Mouse (Mus musculus) hindbrain, embryonic 13.5 days (tissue): ENCODE measurements around the gene Rab4a. TPM values are rescaled to one million over a fixed set of nuclear protein-coding genes. Genes with fewer than 3 reads are reported as not detected.

Source experiments
- ATAC-seq: fragments of 200-750 bp; cut with Nextera tagmentation; 2 replicates; pipeline ENCODE4 v1.8.0; 2017; ENCODE audit warnings: moderate TSS enrichment; ENCODE audit not compliant: low FRiP score
- H3K27ac ChIP-seq: fragments of 300-500 bp; sonication (generic); 2 replicates; pipeline ENCODE4 v1.5.1; 2015; ENCODE audit warnings: inconsistent platforms, mild to moderate bottlenecking, moderate library complexity
- H3K27me3 ChIP-seq: fragments of 300-500 bp; sonication (generic); 2 replicates; pipeline ENCODE4 v1.6.1; 2015; ENCODE audit warnings: mild to moderate bottlenecking, inconsistent platforms
- H3K36me3 ChIP-seq: fragments of 300-500 bp; sonication (generic); 2 replicates; pipeline ENCODE4 v1.6.1; 2015; ENCODE audit warnings: mild to moderate bottlenecking, inconsistent platforms
- H3K4me1 ChIP-seq: fragments of 300-500 bp; sonication (generic); replicated peaks from 2 replicates; pipeline ENCODE4 v1.6.1; 2015; ENCODE audit warnings: inconsistent platforms
- H3K4me2 ChIP-seq: fragments of 300-500 bp; sonication (generic); 2 replicates; pipeline ENCODE4 v1.6.1; 2015; ENCODE audit warnings: inconsistent platforms, mild to moderate bottlenecking, moderate library complexity
- H3K4me3 ChIP-seq: fragments of 300-500 bp; sonication (generic); 2 replicates; pipeline ENCODE4 v1.5.1; 2015; ENCODE audit warnings: mild to moderate bottlenecking, inconsistent platforms
- H3K9ac ChIP-seq: fragments of 300-500 bp; sonication (generic); 2 replicates; pipeline ENCODE4 v1.6.1; 2015; ENCODE audit warnings: mild to moderate bottlenecking, inconsistent platforms
- H3K9me3 ChIP-seq: fragments of 300-500 bp; sonication (generic); 2 replicates; pipeline ENCODE4 v1.6.1; 2016; ENCODE audit warnings: inconsistent platforms
- WGBS: fragments of 180-500 bp; shearing (Covaris S2); methylation state at CpG from one replicate; pipeline ENCODE4 v1.1.7; 2015; 5-methylcytosine and 5-hydroxymethylcytosine counted together
- polyA plus RNA-seq: library from polyadenylated mRNA; unstranded; fragments of >200 nt; fragmentation: Nextera tagmentation; extraction: Ambion mirVana; gene quantifications from 2 replicates; pipeline ENCODE4 v1.2.1, GENCODE M21; 2015

Gene Rab4a
- polyA plus RNA-seq, 1 experiment from 2014 or later: 74.8 TPM

DNA sequence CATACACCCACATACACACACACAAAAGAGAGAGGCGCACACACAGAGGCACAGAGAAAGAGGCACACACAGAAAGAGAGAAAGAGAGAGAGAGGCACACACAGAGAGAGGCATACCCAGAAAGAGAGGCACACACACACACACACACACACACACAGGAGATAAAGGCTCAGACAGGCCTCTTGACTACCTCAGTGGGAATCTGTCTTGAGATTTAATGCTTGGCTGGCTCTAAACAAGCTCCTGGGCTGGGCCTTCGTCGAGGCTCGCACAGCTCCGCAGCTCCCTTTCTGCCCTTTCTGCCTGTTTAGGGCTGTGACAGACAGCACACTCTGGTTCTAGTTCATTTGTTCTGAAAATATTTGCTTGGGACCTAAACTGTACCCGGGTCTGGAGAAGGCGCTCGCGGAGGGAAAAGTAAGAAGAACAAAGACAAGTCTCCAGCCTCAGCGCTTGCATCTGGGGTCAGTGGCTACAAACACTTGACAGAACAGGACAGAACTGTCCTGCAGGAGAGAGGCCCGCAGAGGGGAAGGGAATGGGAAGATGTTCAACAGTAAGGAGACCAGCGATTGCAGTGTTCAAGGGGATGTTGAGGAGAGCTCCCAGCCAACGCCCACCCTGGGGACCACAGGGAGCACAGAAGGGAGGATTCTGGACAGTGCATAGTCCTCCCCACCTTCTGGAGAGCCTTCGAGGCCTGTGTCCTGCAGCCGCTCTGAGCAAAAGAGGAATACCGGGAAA is 14.5 kb upstream of the Rab4a start:
- H3K4me1 ChIP-seq: peaks cover 24% of the 10 kb centered on the region
- H3K9ac ChIP-seq: peak overlapping the region; percentile 40; the same call in 1 of the 2 replicates
- H3K27me3 ChIP-seq: 0 out of 2 replicates have a peak, but pooled peaks cover 4% of the 10 kb centered on the region
- H3K4me3 ChIP-seq: no peak overlapping the region
- WGBS: 21% methylated on average over 16 of the region's 16 CpGs
- H3K27ac ChIP-seq: peak overlapping the region; percentile 15; the same call in 1 of the 2 replicates
- ATAC-seq: no peak
- no peak overlapping the region for H3K4me2 ChIP-seq
- H3K36me3 ChIP-seq: no peaks in the 10 kb centered on the region
- no peaks in the 10 kb centered on the region for H3K9me3 ChIP-seq

DNA sequence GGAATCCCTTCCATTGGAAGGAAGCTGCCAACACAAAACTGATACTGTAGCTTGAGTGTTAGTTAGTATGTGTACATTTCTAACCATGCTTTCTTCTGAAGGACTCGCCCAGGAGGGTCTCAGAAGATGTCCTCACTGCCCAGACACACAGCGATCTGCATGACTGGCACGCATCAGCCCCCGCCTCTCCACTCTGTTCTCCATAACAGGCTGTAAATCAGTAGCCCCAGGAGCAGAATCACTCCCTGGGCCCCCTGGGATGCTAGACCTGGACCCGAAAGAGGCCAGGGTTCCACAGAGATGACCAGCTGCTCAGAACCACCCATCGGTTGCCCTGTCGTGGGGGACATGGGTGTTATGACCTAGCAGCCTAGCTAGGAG is 13.9 kb upstream of the Rab4a start:
- 0 out of 2 replicates have a peak, but pooled peaks cover 4% of the 10 kb centered on the region for H3K27me3 ChIP-seq
- no peak overlapping the region for H3K4me3 ChIP-seq
- H3K36me3 ChIP-seq: no peaks in the 10 kb centered on the region
- H3K4me2 ChIP-seq: no peak overlapping the region
- 57% methylated on average over 7 of the region's 7 CpGs for WGBS
- no peak for ATAC-seq
- peak overlapping the region; percentile 40; the same call in 1 of the 2 replicates for H3K9ac ChIP-seq
- peaks cover 24% of the 10 kb centered on the region for H3K4me1 ChIP-seq
- no peaks in the 10 kb centered on the region for H3K9me3 ChIP-seq
- H3K27ac ChIP-seq: peak overlapping the region; percentile 15

DNA sequence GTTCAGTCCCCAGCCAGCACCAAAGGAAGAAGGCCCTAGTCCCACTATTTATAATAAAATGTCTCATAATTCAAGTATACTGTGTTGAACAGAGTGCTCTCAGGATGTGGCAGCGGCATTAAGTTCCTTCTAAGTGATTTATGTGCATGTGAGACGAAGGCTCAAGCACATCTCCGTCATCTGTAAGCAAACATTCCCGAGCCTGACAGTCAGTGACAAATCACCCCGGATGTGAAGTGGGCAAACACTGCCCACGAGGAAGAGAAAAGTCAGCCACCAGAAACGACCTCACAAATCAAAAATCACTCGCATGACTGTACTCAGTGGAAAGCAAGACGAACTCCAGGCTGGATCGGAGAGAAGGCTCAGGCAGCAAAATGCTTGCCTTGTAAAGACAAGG is 11.9 kb upstream of the Rab4a start:
- Histone ChIP-seq H3K36me3 (no peaks in the 10 kb centered on the region), H3K9me3 (no peaks in the 10 kb centered on the region), H3K27ac (no peak overlapping the region), H3K27me3 (0 out of 2 replicates have a peak, but pooled peaks cover 4% of the 10 kb centered on the region), H3K4me1 (peaks cover 24% of the 10 kb centered on the region), H3K9ac (no peak overlapping the region), H3K4me2 (no peak overlapping the region), H3K4me3 (no peak overlapping the region)
- WGBS: 50% methylated on average over 10 of the region's 10 CpGs
- ATAC-seq: no peak

DNA sequence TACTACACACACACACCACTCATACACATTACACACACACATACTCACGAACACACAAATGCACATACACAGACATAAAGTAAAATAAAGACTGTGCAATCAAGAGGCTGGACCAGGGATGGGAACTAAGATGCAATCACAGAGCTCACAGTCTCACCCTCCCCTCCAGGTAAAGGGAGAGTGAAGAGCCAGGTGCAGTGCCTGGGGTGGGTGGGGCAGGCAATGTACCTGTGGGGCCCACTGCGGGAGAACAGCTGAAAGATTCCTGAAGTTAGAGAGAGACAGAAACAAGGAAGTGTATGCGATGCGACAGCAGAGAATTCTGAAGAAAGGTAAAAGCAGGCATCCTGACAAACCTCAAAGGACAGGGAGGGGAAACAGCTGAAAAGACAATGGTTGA is 11.0 kb upstream of the Rab4a start:
- Histone ChIP-seq H3K4me2 (no peak overlapping the region), H3K27me3 (0 out of 2 replicates have a peak, but pooled peaks cover 4% of the 10 kb centered on the region), H3K36me3 (no peaks in the 10 kb centered on the region), H3K9me3 (no peaks in the 10 kb centered on the region), H3K4me3 (no peak overlapping the region), H3K9ac (no peak overlapping the region), H3K27ac (no peak overlapping the region), H3K4me1 (peaks cover 24% of the 10 kb centered on the region)
- ATAC-seq: no peak
- 85% methylated on average over 4 of the region's 4 CpGs for WGBS

DNA sequence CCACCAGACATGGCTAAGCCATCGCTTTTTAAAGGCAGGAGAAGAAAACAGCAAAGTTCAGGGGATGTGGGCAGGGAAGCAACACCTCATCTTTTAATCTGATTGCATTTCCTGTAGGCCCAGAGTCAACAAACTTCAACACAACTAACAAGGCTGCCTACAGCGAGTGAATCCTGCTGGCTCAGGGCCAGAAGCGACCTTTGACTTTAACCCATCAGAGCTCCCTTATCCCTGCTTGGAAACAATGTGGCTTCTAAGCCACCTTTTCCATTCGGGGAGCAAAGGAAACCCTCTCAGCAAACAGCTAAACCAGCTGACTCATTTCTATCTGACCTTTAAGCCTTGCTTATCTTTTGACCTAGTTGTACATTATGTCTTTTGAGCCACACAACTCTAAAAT is 9.0 kb upstream of the Rab4a start:
- Histone ChIP-seq H3K27me3 (0 out of 2 replicates have a peak, but pooled peaks cover 4% of the 10 kb centered on the region), H3K4me1 (peaks cover 10% of the 10 kb centered on the region), H3K9ac (no peak overlapping the region), H3K27ac (no peak overlapping the region), H3K4me2 (no peak overlapping the region), H3K9me3 (no peaks in the 10 kb centered on the region), H3K4me3 (no peak overlapping the region), H3K36me3 (no peaks in the 10 kb centered on the region)
- ATAC-seq: no peak
- 61% methylated on average over 4 of the region's 4 CpGs for WGBS

DNA sequence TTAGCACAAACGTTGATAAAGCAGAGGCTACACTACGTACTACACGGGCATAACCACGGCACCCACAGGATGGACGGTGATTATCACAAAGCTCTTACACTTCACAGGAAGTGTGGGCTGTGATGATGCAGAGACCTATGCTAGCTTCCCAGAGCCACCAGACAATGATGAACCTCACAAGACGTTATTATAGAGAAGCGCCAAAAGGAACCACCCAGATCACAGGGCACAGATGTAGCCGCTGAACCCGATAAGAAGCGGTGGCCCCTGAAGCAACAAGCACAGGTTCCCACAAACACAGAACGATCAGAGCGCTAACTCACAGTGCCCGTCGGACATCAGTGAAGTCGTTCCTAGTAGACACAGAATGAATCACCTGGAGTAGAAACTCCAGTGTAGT is 7.9 kb upstream of the Rab4a start:
- WGBS: 94% methylated on average over 15 of the region's 15 CpGs

DNA sequence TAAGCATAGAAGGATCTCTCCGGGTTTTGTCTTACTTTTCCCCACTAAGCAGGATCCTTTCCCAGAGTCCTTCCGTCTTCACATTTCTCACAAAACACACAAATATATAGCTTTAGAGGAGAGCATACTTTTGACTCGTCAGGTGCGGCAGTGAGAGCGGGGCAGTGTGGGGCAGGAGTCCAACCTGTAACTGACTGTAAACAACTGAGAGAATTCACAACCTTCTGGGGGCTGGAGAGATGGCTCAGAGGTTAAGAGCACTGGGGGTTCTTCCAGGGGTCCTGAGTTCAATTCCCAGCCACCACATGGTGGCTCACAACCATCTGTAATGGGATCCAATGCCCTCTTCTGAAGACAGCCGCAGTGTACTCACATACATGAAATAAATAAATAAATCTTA is 6.4 kb upstream of the Rab4a start:
- ATAC-seq: no peak
- Histone ChIP-seq H3K4me1 (no peaks in the 10 kb centered on the region), H3K36me3 (no peaks in the 10 kb centered on the region), H3K9me3 (no peaks in the 10 kb centered on the region), H3K4me3 (no peak overlapping the region), H3K9ac (no peak overlapping the region), H3K4me2 (no peak overlapping the region), H3K27ac (no peak overlapping the region), H3K27me3 (no peaks in the 10 kb centered on the region)
- WGBS: 82% methylated on average over 6 of the region's 6 CpGs

More for the DNA sequence above, 7.9 kb upstream of the Rab4a start:
- H3K27me3 ChIP-seq: no peaks in the 10 kb centered on the region
- H3K9ac ChIP-seq: no peak overlapping the region
- H3K4me1 ChIP-seq: peaks cover 7% of the 10 kb centered on the region; the same call in 1 of the 2 replicates
- H3K4me3 ChIP-seq: no peak overlapping the region
- H3K27ac ChIP-seq: no peak overlapping the region
- H3K36me3 ChIP-seq: no peaks in the 10 kb centered on the region
- H3K9me3 ChIP-seq: no peaks in the 10 kb centered on the region
- H3K4me2 ChIP-seq: no peak overlapping the region
- no peak for ATAC-seq

DNA sequence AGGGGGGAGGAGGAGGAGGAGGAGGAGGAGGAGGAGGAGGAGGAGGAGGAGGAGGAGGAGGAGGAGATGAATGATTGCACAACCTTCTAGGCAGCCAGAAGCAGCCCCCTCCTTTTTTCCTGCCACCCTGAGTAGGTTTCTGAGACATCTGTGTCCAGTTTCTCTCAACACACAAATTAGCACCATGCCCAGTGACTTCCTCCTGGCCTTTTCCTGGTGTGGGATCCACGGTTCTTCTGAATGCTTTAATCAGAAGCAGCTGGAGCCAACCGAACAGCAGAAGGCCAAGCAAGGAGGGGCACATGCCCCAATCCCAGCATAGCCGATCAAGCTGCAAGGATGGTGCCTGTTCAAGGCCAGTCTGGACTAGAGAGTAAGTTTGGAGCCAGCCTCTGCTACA is 5.9 kb upstream of the Rab4a start:
- H3K4me2 ChIP-seq: no peak overlapping the region
- WGBS: 75% methylated on average over 3 of the region's 3 CpGs
- no peaks in the 10 kb centered on the region for H3K27me3 ChIP-seq

DNA sequence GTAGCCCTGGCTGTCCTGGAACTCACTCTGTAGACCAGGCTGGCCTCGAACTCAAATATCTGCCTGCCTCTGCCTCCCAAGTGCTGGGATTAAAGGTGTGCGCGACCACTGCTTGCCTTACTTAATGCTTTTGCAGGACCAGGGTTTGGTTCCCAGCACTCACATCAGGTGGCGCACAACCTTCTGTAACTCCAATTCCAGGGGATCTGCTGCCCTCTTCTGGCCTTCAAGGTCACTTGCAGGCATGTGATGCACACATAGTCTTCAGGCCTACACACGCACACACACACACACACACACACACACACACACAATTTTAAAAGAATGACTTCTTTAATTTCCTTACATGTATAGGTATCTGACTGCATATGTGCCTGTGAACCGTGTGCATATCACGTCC is 4.9 kb upstream of the Rab4a start:
- Histone ChIP-seq H3K9ac (no peak overlapping the region), H3K27me3 (no peaks in the 10 kb centered on the region), H3K4me3 (no peak overlapping the region), H3K4me1 (peaks cover 7% of the 10 kb centered on the region), H3K36me3 (no peaks in the 10 kb centered on the region), H3K27ac (no peak overlapping the region), H3K9me3 (no peaks in the 10 kb centered on the region), H3K4me2 (no peak overlapping the region)
- 93% methylated on average over 7 of the region's 7 CpGs for WGBS
- ATAC-seq: no peak

More for the DNA sequence above, 5.9 kb upstream of the Rab4a start:
- ATAC-seq: no peak
- no peaks in the 10 kb centered on the region for H3K4me1 ChIP-seq
- H3K27ac ChIP-seq: no peak overlapping the region
- no peak overlapping the region for H3K9ac ChIP-seq
- H3K36me3 ChIP-seq: no peaks in the 10 kb centered on the region
- no peaks in the 10 kb centered on the region for H3K9me3 ChIP-seq
- H3K4me3 ChIP-seq: no peak overlapping the region

DNA sequence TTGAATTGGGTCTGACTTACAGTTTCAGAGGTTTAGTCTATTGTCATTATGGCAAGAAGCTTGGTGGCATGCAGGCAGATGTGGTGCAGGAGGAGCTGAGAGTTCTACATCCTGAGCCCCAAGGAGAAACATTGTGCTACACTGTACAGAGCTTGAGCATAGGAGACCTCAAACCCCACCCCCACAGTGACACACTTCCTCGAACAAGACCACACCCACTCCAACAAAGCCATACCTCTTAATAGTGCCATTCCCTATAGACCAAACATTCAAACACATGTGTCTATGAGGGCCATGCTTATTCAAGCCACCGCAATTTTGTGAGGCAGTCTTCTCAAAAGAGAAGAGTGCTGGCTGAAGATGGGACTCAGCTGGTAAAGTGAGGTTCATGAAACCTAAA is 4.2 kb upstream of the Rab4a start:
- Histone ChIP-seq H3K27me3 (no peaks in the 10 kb centered on the region), H3K9ac (no peak overlapping the region), H3K4me3 (no peak overlapping the region), H3K9me3 (no peaks in the 10 kb centered on the region), H3K4me1 (peaks cover 9% of the 10 kb centered on the region), H3K36me3 (no peaks in the 10 kb centered on the region), H3K4me2 (no peak overlapping the region), H3K27ac (no peak overlapping the region)
- WGBS: 86% methylated on average over 2 of the region's 2 CpGs
- no peak for ATAC-seq

DNA sequence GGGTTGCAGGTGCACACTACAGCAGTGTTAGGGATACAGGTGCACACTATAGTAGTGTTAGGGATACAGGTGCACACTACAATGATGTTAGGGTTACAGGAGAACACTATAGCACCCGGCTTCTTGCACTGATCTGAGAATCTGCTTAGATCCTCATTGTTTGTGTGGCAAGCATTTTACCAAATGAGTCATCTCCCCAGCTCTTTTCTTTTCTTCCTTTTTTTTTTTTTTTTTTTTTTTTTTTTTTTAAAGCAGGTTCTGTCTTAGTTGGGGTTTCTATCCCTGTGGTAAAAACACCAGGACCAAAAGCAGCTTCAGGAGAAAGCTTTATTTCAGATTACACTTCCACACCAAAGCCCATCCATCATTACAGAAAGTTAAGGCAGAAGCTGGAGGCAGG is 2.1 kb upstream of the Rab4a start:
- Histone ChIP-seq H3K27ac (no peak overlapping the region), H3K9ac (no peak overlapping the region), H3K27me3 (no peaks in the 10 kb centered on the region), H3K4me1 (peaks cover 28% of the 10 kb centered on the region), H3K4me3 (no peak overlapping the region), H3K4me2 (no peak overlapping the region), H3K9me3 (no peaks in the 10 kb centered on the region), H3K36me3 (no peaks in the 10 kb centered on the region)
- 86% methylated on average over 1 of the region's 1 CpGs for WGBS
- ATAC-seq: no peak

DNA sequence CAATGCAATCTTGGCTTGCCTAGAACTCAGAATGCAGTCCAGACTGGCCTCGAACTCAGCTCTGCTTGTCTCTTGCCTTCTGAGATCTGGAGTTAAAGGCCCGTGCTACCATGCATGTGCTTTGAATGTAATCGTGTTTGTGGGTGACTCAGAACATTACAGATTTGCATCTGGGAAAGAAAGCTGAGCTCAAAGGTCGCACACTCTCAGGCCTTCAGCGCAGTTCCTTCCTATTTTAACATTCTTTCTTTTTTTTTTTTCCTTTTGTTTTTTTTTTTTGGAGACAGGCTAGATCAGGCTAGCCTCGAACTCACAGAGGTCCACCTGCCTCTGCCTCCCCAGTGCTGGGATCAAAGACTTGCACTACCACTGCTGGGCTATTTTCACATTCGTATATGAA is 1.2 kb upstream of the Rab4a start:
- Histone ChIP-seq H3K36me3 (no peaks in the 10 kb centered on the region), H3K4me2 (no peak overlapping the region), H3K27me3 (no peaks in the 10 kb centered on the region), H3K4me1 (peaks cover 36% of the 10 kb centered on the region), H3K9me3 (no peaks in the 10 kb centered on the region), H3K27ac (no peak overlapping the region), H3K4me3 (no peak overlapping the region), H3K9ac (no peak overlapping the region)
- ATAC-seq: no peak
- WGBS: 85% methylated on average over 7 of the region's 7 CpGs

DNA sequence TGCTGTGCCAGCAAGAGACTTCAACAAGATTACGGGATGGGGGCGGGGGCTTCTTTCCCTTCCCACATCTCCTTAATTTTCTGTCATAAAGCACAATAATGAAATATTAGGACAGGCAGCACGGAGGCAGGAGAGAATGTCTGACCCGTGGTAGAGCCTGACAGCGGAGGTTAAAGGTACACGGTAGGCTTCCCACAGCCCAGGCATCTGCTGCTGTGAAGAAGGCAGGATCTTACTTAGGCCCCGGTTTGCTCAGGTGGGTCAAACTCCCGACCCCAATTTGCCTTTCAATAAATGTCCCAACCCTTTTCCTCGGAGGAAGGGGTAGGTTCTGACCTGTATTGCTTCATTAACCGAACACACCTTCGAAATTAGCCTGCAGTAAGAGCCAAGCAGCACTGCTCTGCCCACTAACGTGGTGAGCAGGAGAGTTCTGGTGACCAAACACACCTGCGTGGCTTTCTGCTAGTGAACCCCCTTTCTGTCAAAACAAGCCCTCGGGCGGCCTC is 522 bp upstream of the Rab4a start:
- peak overlapping the region; percentile 86 for H3K27ac ChIP-seq
- ATAC-seq: peak; percentile 38
- H3K4me1 ChIP-seq: peaks cover 36% of the 10 kb centered on the region
- peak overlapping the region; percentile 86 for H3K4me2 ChIP-seq
- H3K4me3 ChIP-seq: peak overlapping the region; percentile 81
- 14% methylated on average over 15 of the region's 15 CpGs for WGBS
- no peaks in the 10 kb centered on the region for H3K27me3 ChIP-seq
- peak overlapping the region; percentile 89 for H3K9ac ChIP-seq
- no peaks in the 10 kb centered on the region for H3K9me3 ChIP-seq
- no peaks in the 10 kb centered on the region for H3K36me3 ChIP-seq
